Mouse (Mus musculus): ENCODE data around the gene Tnfsf12.
"Not testable (repeated sequence)": the region's sequence is repeated elsewhere in the genome, so short reads cannot be mapped to it uniquely, and the experiment has no call there.

Gene Tnfsf12

GRCm38 (mm10) chr11:69704613-69705010, 9.0 kb upstream of the Tnfsf12 start:
- no peak for DNase-seq (ENCODE audit: low read depth, low spot score)

- no peak for DNase-seq (ENCODE audit: low read depth, low spot score)
Observed at GRCm38 (mm10) chr11:69703814-69704612, 8.4 kb upstream of the Tnfsf12 start.

GRCm38 (mm10) chr11:69703381-69703780, 7.7 kb upstream of the Tnfsf12 start:
- DNase-seq (ENCODE audit: low read depth, low spot score), result not testable (repeated sequence)

- DNase-seq (ENCODE audit: low read depth, low spot score), result not testable (repeated sequence)
Observed at GRCm38 (mm10) chr11:69702886-69703285, 7.2 kb upstream of the Tnfsf12 start.

GRCm38 (mm10) chr11:69699595-69699994, 3.9 kb upstream of the Tnfsf12 start:
- DNase-seq (ENCODE audit: low read depth, low spot score), result no peak

- no peak for DNase-seq (ENCODE audit: low read depth, low spot score)
Observed at GRCm38 (mm10) chr11:69698574-69698973, 2.9 kb upstream of the Tnfsf12 start.

- DNase-seq (ENCODE audit: low read depth, low spot score), result no peak
Observed at GRCm38 (mm10) chr11:69697396-69697795, 1.7 kb upstream of the Tnfsf12 start.

- DNase-seq (ENCODE audit: low read depth, low spot score), result no peak
Observed at GRCm38 (mm10) chr11:69695046-69695360, 646 bp downstream of the Tnfsf12 start.

GRCm38 (mm10) chr11:69693421-69693965, 2.2 kb downstream of the Tnfsf12 start:
- DNase-seq (ENCODE audit: low read depth, low spot score), result no peak

GRCm38 (mm10) chr11:69692863-69693262, 2.8 kb downstream of the Tnfsf12 start:
- no peak for DNase-seq (ENCODE audit: low read depth, low spot score)

- DNase-seq (ENCODE audit: low read depth, low spot score), result no peak
Observed at GRCm38 (mm10) chr11:69692196-69692811, 3.3 kb downstream of the Tnfsf12 start.

GRCm38 (mm10) chr11:69689891-69690290, 5.8 kb downstream of the Tnfsf12 start:
- DNase-seq (ENCODE audit: low read depth, low spot score), result no peak

- no peak for DNase-seq (ENCODE audit: low read depth, low spot score)
Observed at GRCm38 (mm10) chr11:69687061-69687460, 8.6 kb downstream of the Tnfsf12 start.

- no peak for DNase-seq (ENCODE audit: low read depth, low spot score)
Observed at GRCm38 (mm10) chr11:69686377-69686776, 9.3 kb downstream of the Tnfsf12 start.

- DNase-seq (ENCODE audit: low read depth, low spot score), result no peak
Observed at GRCm38 (mm10) chr11:69685526-69686148, 10.0 kb downstream of the Tnfsf12 start, which contains the start of gene Tnfsf13. Gene Tnfsf13, minus strand, starts transcription at chr11:69685784.

GRCm38 (mm10) chr11:69684936-69685335, 10.7 kb downstream of the Tnfsf12 start:
- no peak for DNase-seq (ENCODE audit: low read depth, low spot score)

- no peak for DNase-seq (ENCODE audit: low read depth, low spot score)
Observed at GRCm38 (mm10) chr11:69684128-69684745, 11.4 kb downstream of the Tnfsf12 start.

- DNase-seq (ENCODE audit: low read depth, low spot score), result no peak
Observed at GRCm38 (mm10) chr11:69683576-69683975, 12.1 kb downstream of the Tnfsf12 start.

- peak; percentile 87 for DNase-seq (ENCODE audit: low read depth, low spot score)
Observed at GRCm38 (mm10) chr11:69682840-69683533, 12.7 kb downstream of the Tnfsf12 start.

GRCm38 (mm10) chr11:69682209-69682839, 13.3 kb downstream of the Tnfsf12 start:
- no peak for DNase-seq (ENCODE audit: low read depth, low spot score)
